Mouse (Mus musculus) myocyte (in vitro differentiated cells): ENCODE measurements around the gene Tor2a. TPM values are rescaled to one million over a fixed set of nuclear protein-coding genes. Genes with fewer than 3 reads are reported as not detected.

Experiments used
- H3K27me3 ChIP-seq: one replicate; pipeline ENCODE4 v1.6.1; 2011; ENCODE audit not compliant: control insufficient read depth, insufficient read depth, insufficient read length
- H3K36me3 ChIP-seq: one replicate; pipeline ENCODE4 v1.6.1; 2011; ENCODE audit not compliant: control insufficient read depth, insufficient read depth
- H3K4me2 ChIP-seq: one replicate; pipeline ENCODE4 v1.6.1; 2011; ENCODE audit warnings: low read depth, control low read depth
- H3K4me3 ChIP-seq: one replicate; pipeline ENCODE4 v1.5.1; 2011; ENCODE audit warnings: mild to moderate bottlenecking, control low read depth, moderate library complexity
- H3K79me2 ChIP-seq: one replicate; pipeline ENCODE4 v1.6.1; 2011; ENCODE audit not compliant: control insufficient read depth, insufficient read depth
- H3ac ChIP-seq: one replicate; pipeline ENCODE4 v1.6.1; 2011; ENCODE audit not compliant: control insufficient read depth, insufficient read length
- CEBPB ChIP-seq: IDR thresholded peaks from 2 replicates; pipeline ENCODE4 v1.6.1; 2011; ENCODE audit warnings: mild to moderate bottlenecking, moderate library complexity; ENCODE audit not compliant: poor library complexity, insufficient read depth, severe bottlenecking
- E2F4 ChIP-seq: IDR thresholded peaks from one replicate; pipeline ENCODE4 v1.6.1; 2011; ENCODE audit warnings: mild to moderate bottlenecking, control low read depth, moderate library complexity; ENCODE audit not compliant: insufficient read depth
- MAX ChIP-seq: IDR thresholded peaks from one replicate; pipeline ENCODE4 v1.6.1; 2011; ENCODE audit warnings: low read depth, mild to moderate bottlenecking, control low read depth
- MYOD1 ChIP-seq, 3 experiments: IDR thresholded peaks; one replicate each; pipeline ENCODE4 v1.6.1; 2011; ENCODE audit warnings: control low read depth in 2 of 3, low read depth in 2 of 3, mild to moderate bottlenecking in 2 of 3, moderate library complexity in 1 of 3; ENCODE audit not compliant: insufficient read length in 2 of 3, control insufficient read depth in 1 of 3
- MYOG ChIP-seq, 3 experiments: IDR thresholded peaks; one replicate each; pipeline ENCODE4 v1.6.1; 2011; ENCODE audit warnings: control low read depth in 2 of 3, low read depth in 2 of 3, mild to moderate bottlenecking in 2 of 3; ENCODE audit not compliant: insufficient read length in 2 of 3, control insufficient read depth in 1 of 3, insufficient read depth in 1 of 3
- POLR2A ChIP-seq: IDR thresholded peaks from one replicate; pipeline ENCODE4 v1.6.1; 2011; ENCODE audit warnings: low read depth, mild to moderate bottlenecking, control low read depth, moderate library complexity; ENCODE audit not compliant: insufficient read length
- POLR2AphosphoS2 ChIP-seq: IDR thresholded peaks from one replicate; pipeline ENCODE4 v1.6.1; 2011; ENCODE audit warnings: low read depth, control low read depth; ENCODE audit not compliant: insufficient read length
- REST ChIP-seq: IDR thresholded peaks from one replicate; pipeline ENCODE4 v1.6.1; 2011; ENCODE audit warnings: mild to moderate bottlenecking, control low read depth, moderate library complexity; ENCODE audit not compliant: insufficient read depth, insufficient read length
- SRF ChIP-seq: IDR thresholded peaks from one replicate; pipeline ENCODE4 v1.6.1; 2011; ENCODE audit warnings: low read depth; ENCODE audit not compliant: control insufficient read depth, insufficient read length
- TCF12 ChIP-seq: IDR thresholded peaks from one replicate; pipeline ENCODE4 v1.6.1; 2011; ENCODE audit warnings: mild to moderate bottlenecking, control low read depth; ENCODE audit not compliant: poor library complexity, insufficient read depth, severe bottlenecking
- TCF3 ChIP-seq: IDR thresholded peaks from one replicate; pipeline ENCODE4 v1.6.1; 2011; ENCODE audit warnings: low read depth, control low read depth; ENCODE audit not compliant: insufficient read length
- USF1 ChIP-seq: IDR thresholded peaks from one replicate; pipeline ENCODE4 v1.6.1; 2011; ENCODE audit warnings: low read depth, mild to moderate bottlenecking, control low read depth, moderate library complexity
- polyA plus RNA-seq: library from polyadenylated mRNA; unstranded; fragments of >200 nt; fragmentation: generic; extraction: Trizol; gene quantifications from one replicate; pipeline ENCODE4 v1.2.1, GENCODE M21; 2012; ENCODE audit warnings: missing spikeins

The Tor2a gene
- polyA plus RNA-seq, 1 experiment: 37.3 TPM

DNA sequence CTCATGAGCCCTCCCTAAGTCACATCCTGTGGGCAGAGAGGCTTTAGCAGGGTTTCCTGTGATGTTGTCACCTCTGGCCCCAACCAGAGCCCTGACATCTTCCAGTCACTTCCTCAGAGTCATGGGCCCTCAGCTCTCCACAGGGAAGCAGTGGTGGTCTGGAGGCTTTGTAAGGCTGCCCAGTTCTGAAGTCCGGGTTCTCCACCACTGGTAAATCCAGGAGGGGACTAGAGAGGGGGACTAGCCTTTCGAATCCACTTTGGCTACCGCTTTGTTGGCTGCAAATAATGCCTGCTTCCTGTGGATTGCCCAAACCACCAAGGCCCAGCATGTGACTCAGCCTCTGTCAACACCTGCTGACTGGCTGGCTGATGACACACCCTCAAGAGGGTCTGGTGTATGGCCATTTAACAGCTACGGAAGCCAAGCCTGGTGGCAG is 42.0 kb upstream of the Tor2a start:
- H3K27me3 ChIP-seq: no peaks in the 10 kb centered on the region
- no peak overlapping the region for H3K4me3 ChIP-seq
- TF ChIP-seq MYOD1 (IDR thresholded peaks at IDR 0.05; ENCODE audit: control insufficient read depth in 1 of 3, insufficient read length in 2 of 3, low read depth in 2 of 3): peak; percentile 33 to 89 (median 89)
- no peak for TF ChIP-seq SRF
- TF ChIP-seq REST: no peak
- TF ChIP-seq TCF3: no peak
- no peak for TF ChIP-seq POLR2A
- peak; percentile 59; the same call in 1 of the 2 replicates for TF ChIP-seq CEBPB
- TF ChIP-seq TCF12: no peak
- TF ChIP-seq MYOG (IDR thresholded peaks at IDR 0.05; ENCODE audit: control insufficient read depth in 1 of 3, insufficient read depth in 1 of 3, insufficient read length in 2 of 3, low read depth in 2 of 3): peak in 2 of 3 experiments; percentile 53 to 89
- TF ChIP-seq MAX: peak; percentile 78
- peak; percentile 88 for TF ChIP-seq USF1
- TF ChIP-seq E2F4: no peak
- H3ac ChIP-seq: no peak overlapping the region
- peak overlapping the region; percentile 65 for H3K4me2 ChIP-seq
- H3K79me2 ChIP-seq: peaks cover 23% of the 10 kb centered on the region
- H3K36me3 ChIP-seq: peaks cover 8% of the 10 kb centered on the region

DNA sequence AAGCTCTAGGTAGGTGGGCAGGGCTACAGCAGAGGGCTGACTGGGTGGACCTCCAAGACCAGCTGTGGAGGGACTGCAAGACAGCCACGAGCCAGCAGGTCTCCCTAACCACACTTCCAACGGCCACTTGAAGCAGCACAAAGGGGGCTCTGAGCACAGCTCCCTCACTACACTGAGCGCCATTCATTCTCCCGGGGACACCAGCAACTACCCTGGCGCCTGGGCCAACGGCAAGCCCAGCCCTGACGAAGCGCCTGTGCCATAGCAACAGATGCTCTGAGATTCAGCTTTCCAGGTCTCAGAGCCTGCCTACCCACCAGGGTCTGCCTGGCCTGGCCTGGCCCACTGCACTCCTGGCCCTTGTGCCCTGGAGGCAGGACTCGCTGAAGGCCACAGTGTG is 38.3 kb upstream of the Tor2a start:
- no peak for TF ChIP-seq REST
- TF ChIP-seq MYOG (IDR thresholded peaks at IDR 0.05; ENCODE audit: control insufficient read depth in 1 of 3, insufficient read depth in 1 of 3, insufficient read length in 2 of 3, low read depth in 2 of 3): no peak
- no peak for TF ChIP-seq POLR2AphosphoS2
- TF ChIP-seq USF1: no peak
- TF ChIP-seq MYOD1 (IDR thresholded peaks at IDR 0.05; ENCODE audit: control insufficient read depth in 1 of 3, insufficient read length in 2 of 3, low read depth in 2 of 3): no peak
- no peak for TF ChIP-seq MAX
- no peak for TF ChIP-seq E2F4
- no peak for TF ChIP-seq TCF3
- Histone ChIP-seq H3K27me3 (no peaks in the 10 kb centered on the region), H3K79me2 (no peaks in the 10 kb centered on the region), H3ac (no peak overlapping the region), H3K4me2 (no peak overlapping the region), H3K36me3 (no peaks in the 10 kb centered on the region), H3K4me3 (no peak overlapping the region)

DNA sequence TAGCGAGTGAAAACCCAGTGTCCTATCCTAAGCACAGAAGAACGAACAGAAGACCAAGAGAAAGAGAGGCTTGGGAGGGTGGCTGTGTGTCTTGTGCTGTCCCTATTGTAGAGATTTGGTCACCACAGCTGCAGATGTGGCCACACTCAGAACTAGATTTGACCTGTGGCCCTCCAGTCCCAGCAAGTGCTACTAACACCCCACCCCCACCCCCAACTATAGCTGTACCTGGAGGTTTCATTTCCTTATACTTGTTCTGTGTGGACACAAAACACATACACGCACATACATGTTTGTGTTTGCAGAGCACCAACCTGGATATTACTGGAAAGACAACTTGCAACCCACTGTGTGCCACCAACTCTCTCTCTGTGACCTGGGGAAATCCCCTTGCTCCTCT is 37.0 kb upstream of the Tor2a start:
- no peaks in the 10 kb centered on the region for H3K79me2 ChIP-seq
- H3ac ChIP-seq: no peak overlapping the region
- TF ChIP-seq TCF12 (no peak), MYOG (IDR thresholded peaks at IDR 0.05; ENCODE audit: control insufficient read depth in 1 of 3, insufficient read depth in 1 of 3, insufficient read length in 2 of 3, low read depth in 2 of 3) (no peak), POLR2AphosphoS2 (no peak), CEBPB (no peak), TCF3 (no peak), POLR2A (no peak), E2F4 (no peak), MYOD1 (IDR thresholded peaks at IDR 0.05; ENCODE audit: control insufficient read depth in 1 of 3, insufficient read length in 2 of 3, low read depth in 2 of 3) (no peak), SRF (no peak), USF1 (no peak), MAX (no peak), REST (no peak)
- H3K36me3 ChIP-seq: no peaks in the 10 kb centered on the region
- H3K4me3 ChIP-seq: no peak overlapping the region
- no peak overlapping the region for H3K4me2 ChIP-seq
- H3K27me3 ChIP-seq: no peaks in the 10 kb centered on the region

DNA sequence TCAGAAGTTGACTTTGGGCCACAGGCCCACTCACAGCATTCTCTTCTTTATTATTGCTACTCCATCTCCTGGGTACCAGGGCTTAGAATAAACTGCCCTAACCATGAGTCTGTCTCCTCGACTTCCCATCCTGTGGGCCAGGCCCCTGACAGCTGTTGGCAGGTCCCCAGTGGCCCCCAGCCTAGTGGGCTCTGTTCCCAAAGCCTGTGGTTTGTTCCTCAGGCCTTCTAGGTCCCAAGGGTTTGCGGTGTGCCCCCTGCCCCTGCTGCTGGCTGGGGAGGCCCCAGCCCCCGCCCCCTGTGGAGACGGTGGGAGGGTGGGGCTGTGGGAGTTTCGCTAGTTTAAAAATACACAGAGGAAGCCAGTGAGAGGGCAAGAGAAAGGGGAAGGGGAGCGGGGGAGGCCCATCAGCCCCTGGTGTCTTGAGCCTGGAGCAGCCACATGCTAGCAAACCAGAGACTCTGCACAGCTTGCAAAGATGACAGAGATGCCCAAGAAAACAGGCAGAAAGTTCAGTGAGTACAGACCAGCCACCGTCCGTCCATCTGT is 36.3 kb upstream of the Tor2a start, which contains the start of gene Sh2d3c:
Gene Sh2d3c (plus strand): TSS at position 375 of the 549 bp plus-strand sequence.
- Histone ChIP-seq H3K36me3 (no peaks in the 10 kb centered on the region), H3K79me2 (no peaks in the 10 kb centered on the region), H3ac (no peak within 1 kb of the TSS), H3K27me3 (no peaks in the 10 kb centered on the region), H3K4me2 (peak within 1 kb of the TSS; percentile 62), H3K4me3 (no peak within 1 kb of the TSS)
- TF ChIP-seq MAX (no peak), MYOG (IDR thresholded peaks at IDR 0.05; ENCODE audit: control insufficient read depth in 1 of 3, insufficient read depth in 1 of 3, insufficient read length in 2 of 3, low read depth in 2 of 3) (peak in 2 of 3 experiments; percentile 67 to 87), MYOD1 (IDR thresholded peaks at IDR 0.05; ENCODE audit: control insufficient read depth in 1 of 3, insufficient read length in 2 of 3, low read depth in 2 of 3) (peak in 2 of 3 experiments; percentile 77 to 83)

DNA sequence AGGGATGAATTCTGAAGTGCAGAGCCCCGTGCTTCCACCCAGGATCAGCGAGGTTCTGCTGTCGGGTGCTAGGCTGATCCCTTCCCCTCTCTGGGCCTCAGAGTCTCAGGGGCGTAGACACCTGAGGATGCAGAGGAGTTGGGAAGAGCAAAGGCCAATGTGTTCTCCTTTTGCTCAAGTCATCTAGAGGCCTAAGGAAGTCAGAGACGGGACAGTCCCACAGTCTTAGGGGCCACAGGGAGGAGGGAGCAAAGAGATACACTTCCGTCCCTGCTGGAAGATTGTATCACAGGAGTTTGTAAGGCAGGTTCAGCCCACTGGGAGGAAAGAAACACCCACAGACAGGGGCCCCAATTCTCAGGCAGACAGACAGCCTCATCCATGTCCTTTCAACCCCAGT is 35.0 kb upstream of the Tor2a start:
- Histone ChIP-seq H3ac (no peak overlapping the region), H3K36me3 (no peaks in the 10 kb centered on the region), H3K4me2 (no peak overlapping the region), H3K4me3 (no peak overlapping the region), H3K27me3 (no peaks in the 10 kb centered on the region), H3K79me2 (no peaks in the 10 kb centered on the region)
- TF ChIP-seq USF1 (no peak), CEBPB (no peak), TCF3 (no peak), REST (no peak), POLR2A (no peak), TCF12 (no peak), POLR2AphosphoS2 (no peak), MYOG (IDR thresholded peaks at IDR 0.05; ENCODE audit: control insufficient read depth in 1 of 3, insufficient read depth in 1 of 3, insufficient read length in 2 of 3, low read depth in 2 of 3) (no peak)
